ENCODE assay signal across 8 mouse cellular contexts in genomic region chr9:77806842-77807668, GRCm38 (mm10). TPM values are rescaled to one million over a fixed set of nuclear protein-coding genes. Genes with fewer than 3 reads are reported as not detected.
DNase-seq lines count a peak whose midpoint lies in the region; ATAC-seq lines count a peak whose summit lies in the region.

No protein-coding gene starts in this region.

- H3K9ac ChIP-seq in intestine, embryonic 14.5 days (ENCODE audit: low read length) = peak overlapping the region; percentile 34

- DNase-seq in adrenal gland, adult (ENCODE audit: inconsistent age in 2 of 2, low spot score in 1 of 2) = peak; percentile 85 to 96
- peak; percentile 95 for DNase-seq in embryo, embryonic 10.5 days (ENCODE audit: low spot score)
- peak; percentile 69 for DNase-seq in gastrocnemius, postnatal 25 days
- DNase-seq in intestine, embryonic 14.5 days (ENCODE audit: low spot score) = peak; percentile 95
- peak; percentile 86 to 92 for DNase-seq in left cerebral cortex, postnatal 14 days (ENCODE audit: low spot score in 2 of 2)
- DNase-seq in mesoderm, embryonic 11.5 days (ENCODE audit: low read depth, low spot score) = peak; percentile 91
- peak; percentile 61 to 67 for DNase-seq in right cerebral cortex, postnatal 36 days (ENCODE audit: low spot score in 2 of 2)
- peak; percentile 65 for DNase-seq in yolk sac, embryonic 10.5 days (ENCODE audit: low spot score)

- H3K4me1 ChIP-seq in intestine, embryonic 14.5 days (replicated peaks; ENCODE audit: control insufficient read depth, insufficient read depth, low read length) = no peaks in the 10 kb centered on the region; the same call in 1 of the 2 replicates

- H3K27ac ChIP-seq in intestine, embryonic 14.5 days (ENCODE audit: low read depth) = peak overlapping the region; percentile 43; the same call in 1 of the 2 replicates

- no peaks in the 10 kb centered on the region for H3K9me3 ChIP-seq in intestine, embryonic 14.5 days (ENCODE audit: control insufficient read depth, low read length)

- H3K4me3 ChIP-seq in intestine, embryonic 14.5 days (ENCODE audit: low read depth, low read length) = 0 out of 2 replicates have a peak overlapping the region, but pooled peaks have one; percentile 4

- H3K4me2 ChIP-seq in intestine, embryonic 14.5 days (ENCODE audit: low read length) = peak overlapping the region; percentile 50

- intact Hi-C loops in left cerebral cortex, postnatal 14 days (cut with DNase I) = loop anchor here (1.0 to 5.0 kb wide), 4 partner anchors 105 to 270 kb away; no protein-coding TSS in a partner anchor

- no peaks in the 10 kb centered on the region for H3K27me3 ChIP-seq in intestine, embryonic 14.5 days (replicated peaks; ENCODE audit: control insufficient read depth, insufficient read depth, low read length)

- WGBS in intestine, embryonic 14.5 days = 26% methylated on average over 12 of the region's 12 CpGs

- H3K36me3 ChIP-seq in intestine, embryonic 14.5 days (ENCODE audit: control insufficient read depth, insufficient read depth, low read length) = no peaks in the 10 kb centered on the region

- peak; percentile 77 for ATAC-seq in intestine, embryonic 14.5 days (replicated peaks; ENCODE audit: low FRiP score, low TSS enrichment, low read depth)

RNA-seq across cellular contexts. Expression of gene Gclc, which starts 52.7 kb away (rescaled TPM):
- total RNA-seq in gastrocnemius, postnatal 25 days (2021) = 1 to 10 TPM; 7.1 to 7.9 TPM
- polyA plus RNA-seq in intestine, embryonic 14.5 days (2014; fragmentation: Nextera tagmentation; extraction: Ambion mirVana) = 15.3 and 16.4 TPM in 2 replicates
- total RNA-seq in left cerebral cortex, postnatal 14 days (2021) = 10 to 100 TPM; 35.1 to 36.3 TPM

Comparison
In these comparisons a context has a peak if more than half of its experiments do, and no peak if none do; other contexts are left out.
1. Peak in every context shown above with its lines: DNase-seq, ATAC-seq, H3K4me3 ChIP-seq and H3K27ac ChIP-seq.
2. RNA of gene Gclc, which starts 52.7 kb away (total RNA-seq): 35.1 to 36.3 TPM in left cerebral cortex, postnatal 14 days; 7.1 to 7.9 TPM in gastrocnemius, postnatal 25 days; every median in the first group is over 4 times any median in the second.